Mouse (Mus musculus): Measurements from ENCODE around the gene Trmt1. TPM values are rescaled to one million over a fixed set of nuclear protein-coding genes. Genes with fewer than 3 reads are reported as not detected.

Trmt1 gene
- polyA plus RNA-seq, 1 experiment from 2014 or later: 66.8 TPM

GRCm38 (mm10) chr8:84722530-84722849 is 36.4 kb downstream of the Trmt1 start:
- peak; percentile 55; the same call in 1 of the 2 replicates for ATAC-seq
- 59% methylated on average over 6 of the region's 6 CpGs for WGBS

GRCm38 (mm10) chr8:84722850-84723570 is 36.9 kb downstream of the Trmt1 start, which contains the start of gene G430095P16Rik:
TSS of gene G430095P16Rik (plus strand) at chr8:84723007.
- ATAC-seq: peak; percentile 71
- Histone ChIP-seq H3K27me3 (replicated peaks; ENCODE audit: control insufficient read depth, insufficient read depth, low read length) (no peaks in the 10 kb centered on the region; the same call in 1 of the 2 replicates), H3K4me1 (ENCODE audit: control insufficient read depth, insufficient read depth, low read depth, low read length) (peaks cover 39% of the 10 kb centered on the region), H3K4me3 (ENCODE audit: low read length) (no peak within 1 kb of the TSS), H3K9me3 (ENCODE audit: control insufficient read depth, low read length) (no peaks in the 10 kb centered on the region), H3K27ac (ENCODE audit: low read depth, low read length) (peak within 1 kb of the TSS; percentile 83), H3K36me3 (ENCODE audit: control insufficient read depth, insufficient read depth, low read length) (no peaks in the 10 kb centered on the region), H3K4me2 (ENCODE audit: low read length) (peak within 1 kb of the TSS; percentile 26; the same call in 1 of the 2 replicates), H3K9ac (ENCODE audit: low read depth, low read length) (peak within 1 kb of the TSS; percentile 53)
- 17% methylated on average over 10 of the region's 10 CpGs for WGBS

More at GRCm38 (mm10) chr8:84722530-84722849, 36.4 kb downstream of the Trmt1 start:
- Histone ChIP-seq H3K9ac (ENCODE audit: low read depth, low read length) (no peak overlapping the region), H3K36me3 (ENCODE audit: control insufficient read depth, insufficient read depth, low read length) (no peaks in the 10 kb centered on the region), H3K27me3 (replicated peaks; ENCODE audit: control insufficient read depth, insufficient read depth, low read length) (no peaks in the 10 kb centered on the region; the same call in 1 of the 2 replicates), H3K4me1 (ENCODE audit: control insufficient read depth, insufficient read depth, low read depth, low read length) (peaks cover 39% of the 10 kb centered on the region), H3K4me2 (ENCODE audit: low read length) (no peak overlapping the region), H3K9me3 (ENCODE audit: control insufficient read depth, low read length) (no peaks in the 10 kb centered on the region), H3K27ac (ENCODE audit: low read depth, low read length) (peak overlapping the region; percentile 83), H3K4me3 (ENCODE audit: low read length) (no peak overlapping the region)

GRCm38 (mm10) chr8:84723571-84723900 is 37.4 kb downstream of the Trmt1 start:
- Histone ChIP-seq H3K4me3 (ENCODE audit: low read length) (no peak overlapping the region), H3K9ac (ENCODE audit: low read depth, low read length) (peak overlapping the region; percentile 43), H3K36me3 (ENCODE audit: control insufficient read depth, insufficient read depth, low read length) (no peaks in the 10 kb centered on the region), H3K4me1 (ENCODE audit: control insufficient read depth, insufficient read depth, low read depth, low read length) (peaks cover 43% of the 10 kb centered on the region), H3K9me3 (ENCODE audit: control insufficient read depth, low read length) (no peaks in the 10 kb centered on the region), H3K27me3 (replicated peaks; ENCODE audit: control insufficient read depth, insufficient read depth, low read length) (no peaks in the 10 kb centered on the region), H3K27ac (ENCODE audit: low read depth, low read length) (peak overlapping the region; percentile 83), H3K4me2 (ENCODE audit: low read length) (no peak overlapping the region)
- 24% methylated on average over 7 of the region's 7 CpGs for WGBS
- ATAC-seq: no peak

GRCm38 (mm10) chr8:84724683-84725082 is 38.6 kb downstream of the Trmt1 start:
- 39% methylated on average over 9 of the region's 9 CpGs for WGBS
- H3K9ac ChIP-seq (ENCODE audit: low read depth, low read length): no peak overlapping the region
- no peak overlapping the region for H3K4me3 ChIP-seq (ENCODE audit: low read length)
- no peaks in the 10 kb centered on the region for H3K9me3 ChIP-seq (ENCODE audit: control insufficient read depth, low read length)
- no peak overlapping the region for H3K4me2 ChIP-seq (ENCODE audit: low read length)
- ATAC-seq: no peak
- no peaks in the 10 kb centered on the region for H3K27me3 ChIP-seq (replicated peaks; ENCODE audit: control insufficient read depth, insufficient read depth, low read length)
- H3K4me1 ChIP-seq (ENCODE audit: control insufficient read depth, insufficient read depth, low read depth, low read length): peaks cover 42% of the 10 kb centered on the region
- no peaks in the 10 kb centered on the region for H3K36me3 ChIP-seq (ENCODE audit: control insufficient read depth, insufficient read depth, low read length)
- H3K27ac ChIP-seq (ENCODE audit: low read depth, low read length): peak overlapping the region; percentile 5

GRCm38 (mm10) chr8:84725246-84725940 is 39.3 kb downstream of the Trmt1 start:
- Histone ChIP-seq H3K4me1 (ENCODE audit: control insufficient read depth, insufficient read depth, low read depth, low read length) (peaks cover 45% of the 10 kb centered on the region), H3K4me2 (ENCODE audit: low read length) (no peak overlapping the region), H3K9ac (ENCODE audit: low read depth, low read length) (0 out of 2 replicates have a peak overlapping the region, but pooled peaks have one; percentile 8), H3K27ac (ENCODE audit: low read depth, low read length) (peak overlapping the region; percentile 5), H3K36me3 (ENCODE audit: control insufficient read depth, insufficient read depth, low read length) (no peaks in the 10 kb centered on the region), H3K27me3 (replicated peaks; ENCODE audit: control insufficient read depth, insufficient read depth, low read length) (no peaks in the 10 kb centered on the region), H3K9me3 (ENCODE audit: control insufficient read depth, low read length) (no peaks in the 10 kb centered on the region), H3K4me3 (ENCODE audit: low read length) (no peak overlapping the region)
- no peak for ATAC-seq
- WGBS: 57% methylated on average over 10 of the region's 10 CpGs

GRCm38 (mm10) chr8:84725941-84726259 is 39.8 kb downstream of the Trmt1 start:
- Histone ChIP-seq H3K4me1 (ENCODE audit: control insufficient read depth, insufficient read depth, low read depth, low read length) (peaks cover 50% of the 10 kb centered on the region), H3K9me3 (ENCODE audit: control insufficient read depth, low read length) (no peaks in the 10 kb centered on the region), H3K4me3 (ENCODE audit: low read length) (no peak overlapping the region), H3K36me3 (ENCODE audit: control insufficient read depth, insufficient read depth, low read length) (no peaks in the 10 kb centered on the region), H3K27me3 (replicated peaks; ENCODE audit: control insufficient read depth, insufficient read depth, low read length) (no peaks in the 10 kb centered on the region), H3K27ac (ENCODE audit: low read depth, low read length) (peak overlapping the region; percentile 5), H3K9ac (ENCODE audit: low read depth, low read length) (0 out of 2 replicates have a peak overlapping the region, but pooled peaks have one; percentile 8), H3K4me2 (ENCODE audit: low read length) (no peak overlapping the region)
- no peak for ATAC-seq
- 33% methylated on average over 3 of the region's 3 CpGs for WGBS

GRCm38 (mm10) chr8:84728474-84728873 is 42.4 kb downstream of the Trmt1 start:
- Histone ChIP-seq H3K27ac (ENCODE audit: low read depth, low read length) (peak overlapping the region; percentile 46), H3K9me3 (ENCODE audit: control insufficient read depth, low read length) (no peaks in the 10 kb centered on the region), H3K27me3 (replicated peaks; ENCODE audit: control insufficient read depth, insufficient read depth, low read length) (no peaks in the 10 kb centered on the region), H3K4me2 (ENCODE audit: low read length) (no peak overlapping the region), H3K4me1 (ENCODE audit: control insufficient read depth, insufficient read depth, low read depth, low read length) (peaks cover 59% of the 10 kb centered on the region), H3K36me3 (ENCODE audit: control insufficient read depth, insufficient read depth, low read length) (no peaks in the 10 kb centered on the region), H3K4me3 (ENCODE audit: low read length) (no peak overlapping the region), H3K9ac (ENCODE audit: low read depth, low read length) (no peak overlapping the region)
- WGBS: 34% methylated on average over 3 of the region's 3 CpGs
- peak; percentile 76 for ATAC-seq

GRCm38 (mm10) chr8:84729921-84730362 is 43.8 kb downstream of the Trmt1 start:
- H3K27ac ChIP-seq (ENCODE audit: low read depth, low read length): peak overlapping the region; percentile 81
- no peaks in the 10 kb centered on the region for H3K27me3 ChIP-seq (replicated peaks; ENCODE audit: control insufficient read depth, insufficient read depth, low read length)
- H3K9me3 ChIP-seq (ENCODE audit: control insufficient read depth, low read length): no peaks in the 10 kb centered on the region
- no peak overlapping the region for H3K4me3 ChIP-seq (ENCODE audit: low read length)
- no peak overlapping the region for H3K4me2 ChIP-seq (ENCODE audit: low read length)
- H3K4me1 ChIP-seq (ENCODE audit: control insufficient read depth, insufficient read depth, low read depth, low read length): peaks cover 46% of the 10 kb centered on the region
- H3K36me3 ChIP-seq (ENCODE audit: control insufficient read depth, insufficient read depth, low read length): no peaks in the 10 kb centered on the region
- WGBS: 75% methylated on average over 16 of the region's 16 CpGs
- ATAC-seq: peak; percentile 23
- H3K9ac ChIP-seq (ENCODE audit: low read depth, low read length): no peak overlapping the region
